Comparison of ENCODE assay signal across 25 mouse cellular contexts in genomic region chr15:8595226-8595625, GRCm38 (mm10).
DNase-seq lines count a peak whose midpoint lies in the region; ATAC-seq and TF ChIP-seq lines count a peak whose summit lies in the region.
"Had no signal": no experiment of that assay in that cellular context is flagged by ENCODE, and none has a peak within 500 bp of the region (broad histone marks: within the 10 kb centered on the region; RNA-seq: fewer than 3 reads in every experiment).

No protein-coding gene starts in this region.

- in situ Hi-C loops in ES-E14 (cut with MboI; ENCODE audit: low sequenced_read_pairs in 2 of 2, unreplicated experiment in 2 of 2): no loop called here

- peak; percentile 29 to 33 for DNase-seq in right cerebral cortex, adult 2 months (ENCODE audit: low spot score in 2 of 2)
- DNase-seq in right cerebral cortex, postnatal 10 days (ENCODE audit: low spot score in 2 of 2): no peak
- DNase-seq in ES-E14 (ENCODE audit: low read depth, low spot score): peak; percentile 30
- peak; percentile 19 to 40 for DNase-seq in left cerebral cortex, postnatal 36 days (ENCODE audit: low spot score in 2 of 2)
- DNase-seq in kidney, postnatal 4 days: no peak
- no peak for DNase-seq in urinary bladder, postnatal 25 days (ENCODE audit: low spot score)
- DNase-seq: cerebellum, adult 9-11 months; gastrocnemius, postnatal 14 days; heart, postnatal 14 days; kidney, adult 2 months; kidney, postnatal 14 days; layer of hippocampus, adult 9-11 months; liver, embryonic 13.5 days; retina, postnatal 1 day had no signal

- no peaks in the 10 kb centered on the region for H3K36me3 ChIP-seq in intestine, postnatal 0 days (ENCODE audit: control insufficient read depth, insufficient read depth)
- H3K36me3 ChIP-seq in intestine, embryonic 16.5 days (ENCODE audit: control insufficient read depth, insufficient read depth, low read length): no peaks in the 10 kb centered on the region
- no peaks in the 10 kb centered on the region for H3K36me3 ChIP-seq in ES-E14 (ENCODE audit: control insufficient read depth, insufficient read depth, low read length, poor library complexity, severe bottlenecking)
- H3K36me3 ChIP-seq: forebrain, embryonic 10.5 days; heart, embryonic 10.5 days; hindbrain, embryonic 15.5 days; limb, embryonic 10.5 days; liver, embryonic 13.5 days; midbrain, embryonic 15.5 days had no signal

- no peak overlapping the region for H3K27ac ChIP-seq in intestine, postnatal 0 days (ENCODE audit: low read depth, low read length)
- H3K27ac ChIP-seq in intestine, embryonic 16.5 days (ENCODE audit: low read length): no peak overlapping the region
- no peak overlapping the region for H3K27ac ChIP-seq in ES-E14 (ENCODE audit: insufficient read depth, low read depth, low read length, poor library complexity, severe bottlenecking)
- H3K27ac ChIP-seq: forebrain, embryonic 10.5 days; heart, embryonic 10.5 days; hindbrain, embryonic 15.5 days; limb, embryonic 10.5 days; liver, embryonic 13.5 days; midbrain, embryonic 15.5 days; stomach, postnatal 0 days had no signal

- H3K9me3 ChIP-seq in intestine, postnatal 0 days (ENCODE audit: control insufficient read depth): no peaks in the 10 kb centered on the region
- H3K9me3 ChIP-seq in intestine, embryonic 16.5 days (ENCODE audit: control insufficient read depth, low read length): no peaks in the 10 kb centered on the region
- H3K9me3 ChIP-seq in ES-E14 (ENCODE audit: control insufficient read depth, insufficient read depth, low read depth, low read length): no peaks in the 10 kb centered on the region
- H3K9me3 ChIP-seq: forebrain, embryonic 10.5 days; heart, embryonic 10.5 days; hindbrain, embryonic 15.5 days; limb, embryonic 10.5 days; liver, embryonic 13.5 days; megakaryocyte, embryonic 14.5 days; midbrain, embryonic 15.5 days had no signal

- no peaks in the 10 kb centered on the region for H3K27me3 ChIP-seq in intestine, postnatal 0 days (replicated peaks; ENCODE audit: control insufficient read depth, insufficient read depth, low read length)
- H3K27me3 ChIP-seq in intestine, embryonic 16.5 days (replicated peaks; ENCODE audit: control insufficient read depth, insufficient read depth, low read length): no peaks in the 10 kb centered on the region
- H3K27me3 ChIP-seq: hindbrain, embryonic 15.5 days; liver, embryonic 13.5 days; megakaryocyte, embryonic 14.5 days; midbrain, embryonic 15.5 days had no signal

- intact Hi-C loops in left cerebral cortex, postnatal 36 days (cut with DNase I): no loop called here

- peak; percentile 20; the same call in 1 of the 2 replicates for TF ChIP-seq CTCF in intestine, postnatal 0 days (IDR thresholded peaks at IDR 0.05; ENCODE audit: low read depth)

- H3K4me3 ChIP-seq in intestine, postnatal 0 days (ENCODE audit: low read depth, low read length): no peak overlapping the region
- no peak overlapping the region for H3K4me3 ChIP-seq in intestine, embryonic 16.5 days (ENCODE audit: low read length)
- peak overlapping the region in 1 of 2 experiments; percentile 58; a peak in 2 of 4 replicates for H3K4me3 ChIP-seq in ES-E14 (ENCODE audit: insufficient read depth in 1 of 2, low read depth in 1 of 2, low read length in 2 of 2, poor library complexity in 1 of 2, severe bottlenecking in 1 of 2)
- H3K4me3 ChIP-seq: forebrain, embryonic 10.5 days; heart, embryonic 10.5 days; hindbrain, embryonic 15.5 days; limb, embryonic 10.5 days; liver, embryonic 13.5 days; megakaryocyte, embryonic 14.5 days; midbrain, embryonic 15.5 days had no signal

- H3K9ac ChIP-seq in intestine, postnatal 0 days (ENCODE audit: low read depth, low read length): no peak overlapping the region
- no peak overlapping the region for H3K9ac ChIP-seq in intestine, embryonic 16.5 days (ENCODE audit: low read depth, low read length)
- no peak overlapping the region for H3K9ac ChIP-seq in ES-E14 (ENCODE audit: insufficient read depth, low read depth, low read length, poor library complexity, severe bottlenecking)
- H3K9ac ChIP-seq: hindbrain, embryonic 15.5 days; liver, embryonic 13.5 days; midbrain, embryonic 15.5 days had no signal

- ATAC-seq in intestine, postnatal 0 days: no peak
- no peak for ATAC-seq in intestine, embryonic 16.5 days
- ATAC-seq: lung, postnatal 0 days; midbrain, embryonic 15.5 days; Patski had no signal

- H3K4me1 ChIP-seq in intestine, postnatal 0 days (replicated peaks; ENCODE audit: control insufficient read depth, insufficient read depth, low read length): no peaks in the 10 kb centered on the region
- H3K4me1 ChIP-seq in intestine, embryonic 16.5 days (ENCODE audit: control insufficient read depth, insufficient read depth, low read length): no peaks in the 10 kb centered on the region
- H3K4me1 ChIP-seq in ES-E14 (ENCODE audit: control insufficient read depth in 2 of 2, insufficient read depth in 2 of 2, low read length in 2 of 2, poor library complexity in 1 of 2): peaks cover 0 to 2% of the 10 kb centered on the region in 2 experiments; a peak in 1 of 4 replicates
- H3K4me1 ChIP-seq: forebrain, embryonic 10.5 days; heart, embryonic 10.5 days; hindbrain, embryonic 15.5 days; limb, embryonic 10.5 days; liver, embryonic 13.5 days; midbrain, embryonic 15.5 days had no signal

- 81% methylated on average over 12 of the region's 12 CpGs for WGBS in intestine, postnatal 0 days
- WGBS in intestine, embryonic 16.5 days: 84% methylated on average over 12 of the region's 12 CpGs

- H3K4me2 ChIP-seq in intestine, postnatal 0 days (replicated peaks; ENCODE audit: low read depth): no peak overlapping the region
- H3K4me2 ChIP-seq in intestine, embryonic 16.5 days (ENCODE audit: low read depth, low read length): no peak overlapping the region
- H3K4me2 ChIP-seq: hindbrain, embryonic 15.5 days; liver, embryonic 13.5 days; midbrain, embryonic 15.5 days had no signal

TF ChIP-seq in ES-E14, 5 proteins besides CTCF, POLR2A, EP300 and RAD21:
- 0 out of 2 replicates have a peak, but pooled peaks have one; percentile 29 for TF ChIP-seq ZC3H11A (IDR thresholded peaks at IDR 0.05; ENCODE audit: borderline replicate concordance, low read depth, low read length)
- no peak for TF ChIP-seq HCFC1 (IDR thresholded peaks at IDR 0.05; ENCODE audit: borderline replicate concordance, insufficient read depth, low read length)

Comparison
In these comparisons a context has a peak if more than half of its experiments do, and no peak if none do; other contexts are left out.
1. DNase-seq: peak in right cerebral cortex, adult 2 months (2 of 2), ES-E14 (single experiment) and left cerebral cortex, postnatal 36 days (2 of 2); none in right cerebral cortex, postnatal 10 days (0 of 2), kidney, postnatal 4 days (0 of 2) and urinary bladder, postnatal 25 days (single experiment).